Mouse (Mus musculus) intestine, embryonic 14.5 days (tissue): ENCODE data around the gene Zzef1. TPM values are rescaled to one million over a fixed set of nuclear protein-coding genes. Genes with fewer than 3 reads are reported as not detected.

Source experiments
- ATAC-seq: fragments of 200-750 bp; cut with Nextera tagmentation; replicated peaks from 2 replicates; pipeline ENCODE4 v1.8.0; 2017; ENCODE audit warnings: low read depth, moderate number of reproducible peaks, moderate TSS enrichment, moderate library complexity; ENCODE audit not compliant: low FRiP score, low TSS enrichment
- DNase-seq: peaks from one replicate; pipeline ENCODE4 v3.0.0-alpha.2; 2018; ENCODE audit warnings: low spot score
- H3K27ac ChIP-seq: fragments of 300-500 bp; sonication (generic); 2 replicates; pipeline ENCODE4 v1.5.1; 2014; ENCODE audit warnings: low read depth, mild to moderate bottlenecking, control low read depth
- H3K27me3 ChIP-seq: fragments of 300-500 bp; sonication (generic); replicated peaks from 2 replicates; pipeline ENCODE4 v1.6.1; 2014; ENCODE audit warnings: low read length, control low read depth; ENCODE audit not compliant: control insufficient read depth, insufficient read depth
- H3K36me3 ChIP-seq: fragments of 300-500 bp; sonication (generic); 2 replicates; pipeline ENCODE4 v1.6.1; 2014; ENCODE audit warnings: low read length, control low read depth; ENCODE audit not compliant: control insufficient read depth, insufficient read depth
- H3K4me1 ChIP-seq: fragments of 300-500 bp; sonication (generic); replicated peaks from 2 replicates; pipeline ENCODE4 v1.6.1; 2014; ENCODE audit warnings: low read length, control low read depth, mixed read lengths; ENCODE audit not compliant: control insufficient read depth, insufficient read depth
- H3K4me2 ChIP-seq: fragments of 300-500 bp; sonication (generic); 2 replicates; pipeline ENCODE4 v1.6.1; 2014; ENCODE audit warnings: low read length
- H3K4me3 ChIP-seq: fragments of 300-500 bp; sonication (generic); 2 replicates; pipeline ENCODE4 v1.5.1; 2014; ENCODE audit warnings: low read depth, low read length, control low read depth, mixed read lengths
- H3K9ac ChIP-seq: fragments of 300-500 bp; sonication (generic); 2 replicates; pipeline ENCODE4 v1.6.1; 2014; ENCODE audit warnings: mild to moderate bottlenecking, low read length
- H3K9me3 ChIP-seq: fragments of 300-500 bp; sonication (generic); 2 replicates; pipeline ENCODE4 v1.6.1; 2016; ENCODE audit warnings: low read length, control low read depth; ENCODE audit not compliant: control insufficient read depth
- WGBS: fragments of 180-500 bp; shearing (Covaris S2); extraction: QIAGEN DNeasy Blood & Tissue Kit; methylation state at CpG from one replicate; pipeline ENCODE4 v1.1.7; 2014; 5-methylcytosine and 5-hydroxymethylcytosine counted together
- polyA plus RNA-seq: library from polyadenylated mRNA; unstranded; fragments of >200 nt; fragmentation: Nextera tagmentation; extraction: Ambion mirVana; gene quantifications from 2 replicates; pipeline ENCODE4 v1.2.1, GENCODE M21; 2014

The Zzef1 gene
- polyA plus RNA-seq, 1 experiment from 2014 or later: 12.2 TPM

GRCm38 (mm10) chr11:72846685-72847084, 50.7 kb downstream of the Zzef1 start:
- DNase-seq (no peak), ATAC-seq (no peak)
- Histone ChIP-seq H3K4me1 (no peaks in the 10 kb centered on the region), H3K27me3 (no peaks in the 10 kb centered on the region), H3K9ac (no peak overlapping the region), H3K36me3 (peaks cover 45% of the 10 kb centered on the region), H3K4me3 (no peak overlapping the region), H3K4me2 (no peak overlapping the region), H3K9me3 (no peaks in the 10 kb centered on the region), H3K27ac (no peak overlapping the region)

DNA sequence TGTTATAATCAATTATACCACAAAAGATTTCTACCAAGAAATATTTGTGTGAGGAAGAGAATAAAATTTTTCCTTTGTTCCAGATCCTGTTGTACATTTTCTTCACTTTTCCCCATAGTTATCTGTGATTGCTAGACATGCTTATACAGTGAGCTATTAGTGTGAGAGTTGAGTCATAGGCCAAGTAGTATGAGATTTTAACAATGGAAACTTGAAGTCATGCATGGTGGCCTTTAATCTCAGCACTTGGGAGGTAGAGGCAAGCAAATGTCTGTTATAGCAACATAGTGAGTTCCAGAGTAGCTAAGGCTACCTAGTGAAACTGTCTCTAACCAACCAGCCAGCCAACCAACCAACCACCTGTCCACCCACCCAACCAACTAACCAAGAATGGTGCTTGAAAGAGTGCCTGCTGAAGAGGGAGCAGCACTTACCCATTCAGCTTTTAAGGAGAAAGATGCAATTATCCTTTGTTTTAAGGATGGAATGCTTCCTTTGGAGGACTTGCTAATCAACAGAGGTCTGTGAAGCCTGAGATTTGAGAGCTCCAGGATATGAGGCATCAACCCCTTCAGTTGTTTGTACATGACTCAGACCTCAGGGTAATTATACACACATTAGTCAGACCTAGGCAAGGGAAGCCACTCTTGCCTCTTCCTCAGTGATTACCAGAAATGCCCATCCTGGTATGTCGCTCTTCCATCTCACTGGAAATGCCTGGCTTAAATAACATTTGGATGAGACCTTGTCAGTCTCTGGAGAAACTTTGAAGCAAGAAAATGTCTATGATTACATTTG, 52.0 kb downstream of the Zzef1 start:
- H3K9me3 ChIP-seq: no peaks in the 10 kb centered on the region
- DNase-seq: no peak
- H3K4me3 ChIP-seq: no peak overlapping the region
- ATAC-seq: no peak
- no peak overlapping the region for H3K9ac ChIP-seq
- peaks cover 57% of the 10 kb centered on the region for H3K36me3 ChIP-seq
- H3K4me2 ChIP-seq: no peak overlapping the region
- no peaks in the 10 kb centered on the region for H3K4me1 ChIP-seq
- H3K27ac ChIP-seq: no peak overlapping the region
- WGBS: 86% methylated on average over 1 of the region's 1 CpGs
- H3K27me3 ChIP-seq: no peaks in the 10 kb centered on the region

DNA sequence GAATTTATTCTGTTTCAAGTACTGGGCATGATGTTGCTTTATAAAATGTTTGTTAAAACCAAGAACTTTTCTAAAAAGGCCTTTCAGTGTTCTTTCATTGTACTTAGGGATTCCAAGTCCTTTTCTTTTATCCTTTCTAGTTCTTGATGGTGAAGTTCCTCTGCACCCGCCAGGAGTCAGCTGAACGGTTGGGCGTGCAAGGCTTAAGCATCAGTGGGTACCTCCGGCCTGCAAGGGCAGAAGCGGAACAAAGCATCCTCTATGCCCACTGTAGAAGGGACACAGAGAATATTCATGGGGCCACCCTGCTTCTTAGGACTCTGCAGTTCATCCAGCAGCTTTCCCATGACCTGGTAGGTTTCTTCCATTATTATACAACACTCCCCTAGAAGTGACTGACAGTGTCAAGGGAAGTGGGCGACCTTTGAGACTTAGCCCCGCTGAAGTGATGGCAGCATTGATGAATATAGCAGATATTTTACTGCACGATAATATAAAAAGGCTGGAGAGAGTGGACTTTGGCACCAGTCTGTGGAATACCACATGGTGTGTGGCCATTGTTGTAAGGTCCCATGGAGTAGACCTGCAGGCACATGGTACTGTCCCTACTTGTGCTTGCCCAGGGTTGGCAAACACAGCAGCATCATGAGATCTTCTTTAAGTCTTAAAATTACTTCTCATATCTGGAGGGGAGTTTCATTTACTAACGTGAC, 54.5 kb downstream of the Zzef1 start:
- 86% methylated on average over 9 of the region's 9 CpGs for WGBS
- H3K4me1 ChIP-seq: no peaks in the 10 kb centered on the region
- ATAC-seq (no peak), DNase-seq (no peak)
- H3K9me3 ChIP-seq: no peaks in the 10 kb centered on the region
- peaks cover 70% of the 10 kb centered on the region for H3K36me3 ChIP-seq
- H3K9ac ChIP-seq: no peak overlapping the region
- H3K4me3 ChIP-seq: no peak overlapping the region
- H3K27ac ChIP-seq: no peak overlapping the region
- H3K4me2 ChIP-seq: no peak overlapping the region
- H3K27me3 ChIP-seq: no peaks in the 10 kb centered on the region

GRCm38 (mm10) chr11:72851214-72851613, 55.2 kb downstream of the Zzef1 start:
- no peak overlapping the region for H3K4me2 ChIP-seq
- H3K27me3 ChIP-seq: no peaks in the 10 kb centered on the region
- no peaks in the 10 kb centered on the region for H3K4me1 ChIP-seq
- H3K9ac ChIP-seq: no peak overlapping the region
- no peak overlapping the region for H3K4me3 ChIP-seq
- no peaks in the 10 kb centered on the region for H3K9me3 ChIP-seq
- ATAC-seq (no peak), DNase-seq (no peak)
- no peak overlapping the region for H3K27ac ChIP-seq
- peaks cover 76% of the 10 kb centered on the region for H3K36me3 ChIP-seq
- WGBS: 93% methylated on average over 4 of the region's 4 CpGs

GRCm38 (mm10) chr11:72852122-72852521, 56.1 kb downstream of the Zzef1 start:
- no peaks in the 10 kb centered on the region for H3K9me3 ChIP-seq
- H3K4me1 ChIP-seq: no peaks in the 10 kb centered on the region
- H3K27ac ChIP-seq: no peak overlapping the region
- H3K9ac ChIP-seq: no peak overlapping the region
- 97% methylated on average over 1 of the region's 1 CpGs for WGBS
- no peak for DNase-seq
- H3K4me2 ChIP-seq: no peak overlapping the region
- no peak for ATAC-seq
- H3K27me3 ChIP-seq: no peaks in the 10 kb centered on the region
- H3K4me3 ChIP-seq: no peak overlapping the region
- H3K36me3 ChIP-seq: peaks cover 79% of the 10 kb centered on the region

- no peaks in the 10 kb centered on the region for H3K27me3 ChIP-seq
- no peak overlapping the region for H3K4me3 ChIP-seq
- H3K4me1 ChIP-seq: no peaks in the 10 kb centered on the region
- DNase-seq: no peak
- H3K9ac ChIP-seq: no peak overlapping the region
- H3K9me3 ChIP-seq: no peaks in the 10 kb centered on the region
- 87% methylated on average over 4 of the region's 4 CpGs for WGBS
- no peak overlapping the region for H3K4me2 ChIP-seq
- ATAC-seq: no peak
- no peak overlapping the region for H3K27ac ChIP-seq
- peaks cover 77% of the 10 kb centered on the region for H3K36me3 ChIP-seq
Measured at GRCm38 (mm10) chr11:72853086-72853485, 57.1 kb downstream of the Zzef1 start.

DNA sequence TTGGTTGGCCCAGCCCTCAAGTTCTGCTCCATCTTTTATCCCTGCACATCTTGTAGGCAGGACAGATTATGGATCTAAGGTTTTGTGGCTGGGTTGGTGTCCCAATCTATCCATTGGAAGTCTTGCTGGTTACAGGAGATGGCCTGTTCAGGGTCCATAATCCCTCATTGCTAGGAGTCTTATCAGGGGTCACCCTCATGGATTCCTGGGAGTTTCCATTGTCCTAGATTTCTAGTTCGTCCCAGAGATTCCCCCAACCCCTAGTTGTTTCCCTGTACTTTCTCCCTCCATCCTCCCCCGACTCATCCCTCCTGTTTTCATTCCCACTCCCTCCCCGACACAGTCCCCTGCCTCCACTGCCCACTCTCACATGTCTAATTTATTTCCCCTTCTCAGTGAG, 58.2 kb downstream of the Zzef1 start:
- no peaks in the 10 kb centered on the region for H3K27me3 ChIP-seq
- no peak overlapping the region for H3K9ac ChIP-seq
- ATAC-seq: no peak
- DNase-seq: no peak
- H3K9me3 ChIP-seq: no peaks in the 10 kb centered on the region
- no peak overlapping the region for H3K4me3 ChIP-seq
- H3K27ac ChIP-seq: no peak overlapping the region
- H3K4me1 ChIP-seq: no peaks in the 10 kb centered on the region
- peaks cover 74% of the 10 kb centered on the region for H3K36me3 ChIP-seq
- H3K4me2 ChIP-seq: no peak overlapping the region
- 91% methylated on average over 3 of the region's 3 CpGs for WGBS

GRCm38 (mm10) chr11:72856764-72857163, 60.7 kb downstream of the Zzef1 start:
- Histone ChIP-seq H3K36me3 (peaks cover 81% of the 10 kb centered on the region), H3K4me3 (no peak overlapping the region), H3K9me3 (no peaks in the 10 kb centered on the region), H3K27ac (no peak overlapping the region), H3K4me1 (no peaks in the 10 kb centered on the region), H3K27me3 (no peaks in the 10 kb centered on the region), H3K4me2 (no peak overlapping the region), H3K9ac (no peak overlapping the region)
- WGBS: 95% methylated on average over 2 of the region's 2 CpGs
- ATAC-seq (no peak), DNase-seq (no peak)

GRCm38 (mm10) chr11:72861236-72861635, 65.2 kb downstream of the Zzef1 start:
- H3K9ac ChIP-seq: no peak overlapping the region
- ATAC-seq: no peak
- WGBS: 91% methylated on average over 3 of the region's 3 CpGs

More at GRCm38 (mm10) chr11:72861236-72861635, 65.2 kb downstream of the Zzef1 start:
- H3K27me3 ChIP-seq: no peaks in the 10 kb centered on the region
- no peaks in the 10 kb centered on the region for H3K4me1 ChIP-seq
- no peak for DNase-seq
- no peak overlapping the region for H3K4me3 ChIP-seq
- H3K4me2 ChIP-seq: no peak overlapping the region
- H3K9me3 ChIP-seq: no peaks in the 10 kb centered on the region
- peaks cover 75% of the 10 kb centered on the region for H3K36me3 ChIP-seq
- H3K27ac ChIP-seq: no peak overlapping the region
